Mouse (Mus musculus) layer of hippocampus, postnatal 10 days (tissue): Measurements from ENCODE around the gene Golga1. TPM values are rescaled to one million over a fixed set of nuclear protein-coding genes. Genes with fewer than 3 reads are reported as not detected.
"Not testable (repeated sequence)": the region's sequence is repeated elsewhere in the genome, so short reads cannot be mapped to it uniquely, and the experiment has no call there.

Source experiments
- DNase-seq, 2 experiments: peaks; one replicate each; pipeline ENCODE4 v3.0.0; 2021; ENCODE audit warnings: low spot score in 2 of 2
- long read RNA-seq: library from polyadenylated mRNA; stranded (forward); transcript quantifications from one replicate; pipeline ENCODE4 v2.0.0, GENCODE M21; 2023
- total RNA-seq, 2 experiments: library from RNA; stranded (reverse); gene quantifications; 2 replicates each; pipeline ENCODE4 v1.2.3; 2021

Golga1 gene
- 10 to 100 TPM; 31.1 to 32.0 TPM for total RNA-seq
- long read RNA-seq, full-length matches to known transcripts: 2 of 13 reads
- long read RNA-seq, partial matches to known transcripts: 3 of 13 reads
- long read RNA-seq, other reads (novel, unspliced or antisense): 8 of 13 reads

DNA sequence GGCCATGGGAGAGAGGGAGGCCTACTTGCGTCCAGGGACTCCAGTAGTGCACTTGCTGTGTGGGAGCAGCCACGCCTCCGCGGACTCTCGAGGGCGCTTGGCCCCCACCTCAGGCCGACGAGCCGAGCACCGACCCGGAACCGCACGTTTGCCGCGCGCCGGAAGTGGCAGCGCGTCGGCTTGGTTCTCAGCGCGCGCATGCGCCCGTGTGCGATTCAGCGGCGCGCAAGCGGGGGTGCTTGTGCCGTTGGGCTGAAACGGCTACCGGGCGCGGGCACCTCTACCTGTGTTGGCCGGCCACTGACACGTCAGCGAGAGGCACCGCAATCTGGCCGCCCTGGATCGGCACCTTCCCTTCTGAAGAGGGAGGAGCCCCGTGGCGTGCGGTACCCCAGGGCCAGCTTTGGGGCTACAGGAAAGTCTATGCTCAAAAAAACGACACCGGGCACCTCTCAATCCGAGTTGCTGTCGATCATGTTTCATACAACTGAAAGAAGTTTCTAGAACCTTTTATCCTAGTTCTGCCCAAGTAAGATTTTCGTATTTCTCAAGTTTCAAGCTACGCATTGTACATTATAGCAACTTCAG lies at the start of gene Golga1:
Golga1 (minus strand) TSS at position 142 of the 588 bp plus-strand sequence.
- peak; percentile 87 to 91 for DNase-seq

DNA sequence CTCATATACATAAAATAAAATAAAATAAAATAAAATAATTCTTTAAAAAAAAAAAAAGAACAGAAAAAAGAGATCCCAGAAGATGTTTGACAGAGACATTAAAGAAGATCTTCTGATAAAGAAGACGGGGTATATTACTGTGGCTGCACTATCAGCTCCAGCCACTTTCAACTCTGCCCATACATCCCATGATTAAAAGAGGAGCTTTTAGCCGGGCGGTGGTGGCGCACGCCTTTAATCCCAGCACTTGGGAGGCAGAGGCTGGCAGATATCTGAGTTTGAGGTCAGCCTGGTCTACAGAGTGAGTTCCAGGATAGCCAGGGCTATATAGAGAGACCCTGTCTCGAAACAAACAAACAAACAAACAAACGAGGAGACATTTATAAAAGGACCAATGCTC lies 48.8 kb upstream of the Golga1 start:
- DNase-seq: no peak

DNA sequence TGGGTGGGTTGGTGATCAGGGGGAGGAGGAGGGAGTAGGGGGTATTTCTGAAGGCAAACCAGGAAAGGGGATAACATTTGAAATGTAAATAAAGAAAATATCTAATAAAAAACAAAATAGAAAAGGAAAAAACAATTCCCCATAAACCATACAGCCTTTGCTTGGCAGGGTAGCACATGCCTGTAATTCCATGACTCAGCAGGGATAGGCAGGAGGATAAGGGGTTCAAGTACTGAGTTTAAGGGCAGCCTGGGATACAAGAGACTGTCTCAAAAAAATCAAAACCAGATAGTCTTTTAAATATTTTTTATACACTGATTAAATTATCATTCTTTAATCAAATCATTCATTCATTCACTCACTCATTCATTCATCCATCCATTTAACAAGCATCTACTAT lies 45.2 kb upstream of the Golga1 start:
- no peak for DNase-seq

- DNase-seq: not testable (repeated sequence)
Measured at GRCm38 (mm10) chr2:39109712-39110111, 44.4 kb upstream of the Golga1 start.

DNA sequence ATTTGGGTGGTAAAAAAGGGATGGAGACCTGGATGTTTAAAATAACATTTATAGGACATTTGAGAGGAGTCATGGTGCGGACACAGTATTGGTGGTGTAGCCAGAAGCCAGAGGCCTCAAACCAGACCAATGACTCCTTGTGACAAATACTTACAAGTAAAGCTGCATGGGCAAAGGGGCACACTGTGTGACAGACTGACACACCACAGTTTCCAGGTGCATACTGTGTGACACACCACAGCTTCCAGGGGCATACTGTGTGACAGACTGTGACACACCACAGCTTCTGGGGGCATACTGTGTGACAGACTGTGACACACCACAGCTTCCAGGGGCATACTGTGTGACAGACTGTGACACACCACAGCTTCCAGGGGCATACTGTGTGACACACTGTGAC lies 34.6 kb upstream of the Golga1 start:
- DNase-seq: not testable (repeated sequence)

GRCm38 (mm10) chr2:39097993-39098392 lies 32.7 kb upstream of the Golga1 start:
- DNase-seq: no peak

GRCm38 (mm10) chr2:39091966-39092365 lies 26.6 kb upstream of the Golga1 start:
- DNase-seq: no peak

DNA sequence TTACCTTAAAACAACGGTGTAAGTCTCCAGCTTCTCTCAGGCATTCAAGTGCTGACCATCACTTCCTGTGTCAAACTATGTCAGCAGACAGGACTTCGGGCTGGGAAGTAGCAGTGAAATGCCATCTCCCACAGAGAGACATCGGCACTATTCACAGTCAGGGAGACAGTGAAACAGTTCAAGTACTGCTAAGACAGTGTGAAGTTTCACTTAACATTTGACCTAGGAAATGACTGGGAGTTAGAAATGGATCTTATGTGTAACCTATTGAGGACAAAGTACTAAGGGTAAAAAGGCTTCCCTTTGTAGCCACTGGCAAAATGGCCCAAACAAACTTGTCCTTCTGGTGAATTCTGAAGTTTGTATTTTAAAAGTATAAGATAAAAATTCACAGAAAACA lies 17.4 kb upstream of the Golga1 start:
- DNase-seq: no peak

- no peak for DNase-seq
Measured at GRCm38 (mm10) chr2:39070666-39071065, 5.3 kb upstream of the Golga1 start.

DNA sequence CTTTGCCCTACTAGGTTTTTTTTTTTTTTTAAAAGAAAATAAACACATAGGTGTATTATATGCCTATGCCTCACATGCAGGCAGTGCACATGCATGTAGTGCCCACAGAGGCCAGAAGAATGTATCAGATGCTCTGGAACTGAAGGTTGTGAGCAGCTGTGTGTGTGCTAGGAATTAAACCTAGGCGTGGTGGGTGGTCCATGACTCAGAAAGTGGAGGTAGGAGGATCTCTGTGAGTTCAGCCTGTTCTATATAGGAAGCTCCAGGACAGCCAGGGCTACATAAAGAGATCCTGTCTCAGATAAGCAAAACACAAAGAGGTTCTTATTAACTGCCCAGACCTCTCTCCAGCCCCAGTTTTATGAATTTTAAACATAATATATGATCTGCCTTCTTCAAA lies 3.8 kb upstream of the Golga1 start:
- no peak for DNase-seq

- DNase-seq: no peak
Measured at GRCm38 (mm10) chr2:39064687-39065399, 498 bp downstream of the Golga1 start.

DNA sequence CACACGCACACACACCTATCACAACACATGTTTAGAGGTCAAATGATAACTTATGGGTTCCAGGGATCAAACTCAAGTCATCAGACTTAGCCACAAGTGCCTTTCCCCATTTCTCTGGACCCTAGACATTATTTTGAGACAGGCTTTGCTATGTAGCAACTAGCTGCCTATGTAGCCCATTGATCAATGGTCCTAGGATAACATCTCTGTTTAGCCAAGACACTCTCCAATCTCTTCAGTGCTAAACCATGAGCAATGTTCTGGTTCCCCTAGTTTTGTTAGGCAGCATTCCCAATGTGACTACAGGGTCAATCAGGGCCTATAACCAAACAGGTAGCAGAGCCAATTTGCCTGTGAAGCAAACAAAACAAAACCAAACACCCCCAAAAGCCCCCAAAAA lies 16.8 kb downstream of the Golga1 start:
- no peak for DNase-seq

- DNase-seq: no peak
Measured at GRCm38 (mm10) chr2:39040215-39040614, 25.1 kb downstream of the Golga1 start.

DNA sequence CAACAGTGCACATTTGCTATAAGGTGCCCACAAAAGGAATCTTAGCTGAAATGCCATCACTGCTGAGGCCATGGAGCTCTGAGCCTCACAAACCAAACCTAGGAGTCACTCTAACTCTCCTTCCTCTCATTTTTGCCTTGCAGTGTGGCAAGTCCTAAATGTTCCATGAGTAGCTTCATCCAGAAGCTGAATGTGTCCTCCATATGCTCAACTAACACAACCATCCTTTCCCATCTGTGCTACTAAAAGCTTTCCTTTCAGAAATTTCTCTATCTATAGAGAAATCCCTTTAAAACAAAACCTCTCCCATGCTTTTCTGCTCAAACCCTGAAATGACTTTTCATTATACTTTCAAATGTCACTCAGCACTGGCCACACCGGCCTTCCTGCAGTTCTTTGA lies 33.7 kb downstream of the Golga1 start:
- no peak for DNase-seq

GRCm38 (mm10) chr2:39020004-39020403 lies 45.3 kb downstream of the Golga1 start:
- DNase-seq: no peak

GRCm38 (mm10) chr2:39016581-39016980 lies 48.8 kb downstream of the Golga1 start:
- DNase-seq: no peak

DNA sequence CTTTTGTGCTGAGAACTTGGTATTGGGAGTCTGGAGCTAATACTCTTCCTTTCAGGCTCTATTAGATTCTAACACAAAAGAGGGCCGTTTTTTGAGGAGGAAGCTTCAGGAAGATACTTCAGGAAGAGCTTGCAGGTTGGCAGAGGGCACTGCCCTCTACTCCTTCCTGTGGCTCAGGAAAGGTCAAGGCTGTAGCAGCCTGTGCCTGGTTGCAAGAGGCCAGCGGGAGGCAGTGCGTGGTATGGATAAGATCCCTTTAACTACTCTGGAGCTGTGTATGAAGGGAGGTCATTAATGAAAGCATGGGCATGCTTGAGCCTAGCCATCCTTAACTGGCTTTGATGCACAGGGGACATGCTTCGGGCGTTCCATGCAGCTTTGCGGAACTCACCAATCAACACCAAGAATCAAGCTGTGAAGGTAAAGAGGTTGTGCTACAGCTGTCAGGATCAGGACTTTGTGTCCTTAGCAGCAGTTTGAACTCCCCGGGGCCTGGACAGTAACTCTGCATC lies 52.5 kb downstream of the Golga1 start:
- DNase-seq: no peak

DNA sequence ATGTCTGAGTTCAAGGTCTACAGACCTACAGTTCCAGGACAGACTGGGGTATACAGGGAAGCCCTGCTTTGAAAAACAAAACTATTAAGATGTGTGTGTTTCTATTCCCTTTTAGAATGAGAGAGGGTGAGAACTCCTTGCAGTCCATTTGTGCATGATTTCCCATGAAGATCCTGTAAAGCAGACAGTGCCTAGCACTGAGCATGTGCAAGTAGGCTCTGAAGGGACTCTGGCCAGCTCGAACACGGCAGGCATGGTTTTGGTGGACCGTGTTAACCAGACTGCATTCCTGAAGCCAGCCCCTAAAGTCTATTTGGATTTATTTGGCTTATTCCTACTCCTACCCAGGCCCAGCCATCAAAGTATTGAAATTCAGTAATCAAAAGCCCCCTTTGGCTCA lies 53.4 kb downstream of the Golga1 start:
- DNase-seq: no peak

DNA sequence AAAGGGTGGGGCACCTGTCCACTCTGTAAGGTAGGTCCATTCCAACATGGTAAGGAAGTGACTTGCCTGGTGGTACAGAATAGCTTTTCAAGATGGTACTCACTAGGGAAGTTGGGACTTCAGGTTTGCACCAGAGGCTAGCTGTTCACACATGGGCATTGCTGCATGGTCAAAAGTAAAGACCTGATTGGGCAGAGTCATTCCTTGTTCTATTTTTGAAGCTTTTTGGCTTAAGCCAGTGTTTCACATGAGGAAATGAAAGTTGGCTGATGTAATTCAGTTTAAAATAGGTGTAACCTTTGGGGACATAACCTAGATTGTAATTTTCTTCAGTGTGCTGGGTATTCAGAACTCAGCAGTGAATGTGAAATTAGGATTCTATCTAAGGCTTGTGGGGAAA lies 54.1 kb downstream of the Golga1 start:
- DNase-seq: no peak

GRCm38 (mm10) chr2:39010144-39010543 lies 55.2 kb downstream of the Golga1 start:
- DNase-seq: not testable (repeated sequence)

DNA sequence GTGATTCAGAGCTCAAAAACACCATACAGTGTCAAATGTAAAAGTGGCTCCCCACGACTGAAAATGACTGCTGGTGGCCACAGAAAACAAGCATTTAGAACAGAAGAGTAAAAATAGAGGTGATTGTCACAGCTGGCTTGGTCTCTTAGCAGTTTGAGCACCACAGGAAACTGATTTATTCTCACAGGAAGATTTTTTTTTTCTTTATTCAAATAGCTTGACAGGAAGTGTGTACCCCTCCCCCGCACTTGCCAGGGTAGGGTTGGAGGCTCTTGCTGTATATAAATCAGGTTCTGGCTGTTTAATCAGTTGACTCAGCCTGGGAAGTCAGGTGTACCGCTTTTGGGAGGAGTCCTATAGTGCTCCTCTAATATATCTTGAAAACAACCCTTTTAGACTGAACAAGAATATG lies 56.4 kb downstream of the Golga1 start:
- DNase-seq: peak in 1 of 2 experiments; percentile 44

DNA sequence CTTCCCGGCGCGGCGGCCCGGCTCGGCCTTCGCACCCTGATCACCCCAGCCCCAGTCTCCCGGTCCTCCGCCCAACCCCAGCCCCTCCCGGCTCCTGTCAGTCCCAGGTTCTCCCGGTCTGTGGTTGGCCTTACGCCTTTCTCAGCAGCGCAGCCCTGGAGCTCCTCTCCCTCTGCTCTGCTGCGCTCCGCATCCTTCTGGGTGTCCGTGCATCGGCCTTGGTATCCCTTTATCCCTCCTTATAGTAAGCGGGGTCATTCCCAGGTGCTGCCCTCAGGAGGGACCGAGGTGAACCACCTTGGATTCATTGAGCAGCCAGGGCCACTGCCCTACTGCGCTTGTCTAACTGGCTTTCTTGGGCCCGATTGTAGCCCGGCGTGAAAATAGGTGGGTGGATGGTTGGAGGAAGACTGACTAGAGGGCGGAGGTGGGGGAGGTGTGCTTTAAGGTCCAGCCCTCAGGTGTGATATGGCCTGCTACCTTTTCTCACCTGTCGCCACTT lies 56.9 kb downstream of the Golga1 start:
- DNase-seq: no peak
